ENCODE assay signal across 25 mouse cellular contexts in the genomic region with DNA sequence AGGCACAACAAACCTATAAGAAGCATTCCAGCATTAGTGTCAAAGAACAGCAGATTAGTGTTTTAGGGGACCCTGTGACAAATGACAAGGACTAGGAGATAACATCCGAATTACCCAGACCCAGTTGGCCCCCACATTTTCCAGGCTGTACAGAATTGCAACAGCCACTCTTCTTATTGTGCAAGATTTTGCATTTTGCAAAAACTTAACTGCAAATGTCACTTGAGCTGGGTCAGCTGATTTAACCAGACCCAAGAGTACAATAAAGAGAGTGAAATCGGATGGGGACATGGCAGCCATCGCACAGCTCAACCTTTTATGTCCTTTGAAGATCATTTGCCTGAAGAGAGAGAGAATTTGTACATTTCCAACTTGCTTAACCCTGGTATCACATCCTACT.
DNase-seq lines count a peak whose midpoint lies in the region; ATAC-seq lines count a peak whose summit lies in the region.
"Had no signal": no experiment of that assay in that cellular context is flagged by ENCODE, and none has a peak within 500 bp of the region (broad histone marks: within the 10 kb centered on the region; RNA-seq: fewer than 3 reads in every experiment).

No protein-coding gene starts in this region.

- DNase-seq in adrenal gland, postnatal 14 days = peak; percentile 39
- no peak for DNase-seq in adrenal gland, adult 18-20 months (ENCODE audit: low spot score in 2 of 2)
- DNase-seq in lung, postnatal 36 days = peak; percentile 51
- no peak for DNase-seq in lung, postnatal 10 days
- no peak for DNase-seq in c-Kit-positive CD71-positive TER-119-positive erythroid progenitor cells, embryonic 14.5 days (ENCODE audit: low spot score)
- DNase-seq: adrenal gland, postnatal 25 days; cerebellum, adult 11-12 months; cerebellum, adult 9-11 months; gastrocnemius, postnatal 10 days; heart, adult 11 months; heart, postnatal 36 days; kidney, adult 9 months; kidney, postnatal 10 days; layer of hippocampus, postnatal 36 days; left cerebral cortex, postnatal 4 days; liver, postnatal 0 days; right cerebral cortex, postnatal 4 days; thymus, adult 2 months; thymus, postnatal 36 days had no signal

- peak; percentile 92 for ATAC-seq in megakaryocyte progenitor cell, adult 5-6 weeks (replicated peaks; ENCODE audit: poor library complexity)
- no peak for ATAC-seq in cerebellum, adult (ENCODE audit: insufficient number of reproducible peaks, low FRiP score, low TSS enrichment)
- ATAC-seq: CD4-positive, CD25-positive, alpha-beta regulatory T cell, adult 4 months; hindbrain, postnatal 0 days; intestine, embryonic 15.5 days; liver, embryonic 12.5 days; liver, postnatal 0 days had no signal

Comparison
In these comparisons a context has a peak if more than half of its experiments do, and no peak if none do; other contexts are left out.
1. DNase-seq: peak in adrenal gland, postnatal 14 days (single experiment) and lung, postnatal 36 days (single experiment); none in adrenal gland, adult 18-20 months (0 of 2), lung, postnatal 10 days (single experiment) and c-Kit-positive CD71-positive TER-119-positive erythroid progenitor cells, embryonic 14.5 days (single experiment).